Mouse (Mus musculus) lung, postnatal 0 days (tissue): Measurements from ENCODE around the gene Ttll5.

Source experiments
- CTCF ChIP-seq: IDR thresholded peaks from 2 replicates; pipeline ENCODE4 v1.5.1; 2016; ENCODE audit warnings: antibody characterized with exemption, mild to moderate bottlenecking
- EP300 ChIP-seq: IDR thresholded peaks from 2 replicates; pipeline ENCODE4 v1.6.1; 2016; ENCODE audit warnings: antibody characterized with exemption, mild to moderate bottlenecking, control low read depth

DNA sequence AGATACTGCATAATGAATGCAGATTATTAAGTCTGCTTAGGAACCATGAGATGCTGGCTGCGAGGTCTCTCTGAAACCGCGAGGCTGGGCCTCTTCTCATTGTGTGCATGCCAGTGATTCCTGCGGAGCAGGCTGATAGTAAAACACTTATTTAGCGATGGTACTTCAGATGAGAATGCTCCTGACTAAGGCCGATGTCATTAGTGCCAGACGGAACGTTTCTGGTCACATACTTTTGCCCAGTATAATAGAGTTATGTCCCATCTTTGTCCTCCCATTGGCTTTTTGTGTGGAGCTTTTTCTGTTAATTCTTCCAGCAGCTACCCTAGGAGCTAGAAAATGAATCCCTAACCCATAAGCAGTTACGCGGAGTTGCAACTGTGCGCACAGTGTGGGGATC is 273.3 kb downstream of the Ttll5 start:
- TF ChIP-seq CTCF: no peak
- TF ChIP-seq EP300: peak; percentile 36; the same call in 1 of the 2 replicates
